Mouse (Mus musculus) heart, embryonic 16.5 days (tissue): ENCODE results near the gene Frzb. TPM values are rescaled to one million over a fixed set of nuclear protein-coding genes. Genes with fewer than 3 reads are reported as not detected.

ENCODE experiments used
- ATAC-seq: fragments of 200-750 bp; cut with Nextera tagmentation; replicated peaks from 2 replicates; pipeline ENCODE4 v1.8.0; 2017; ENCODE audit warnings: moderate number of reproducible peaks; ENCODE audit not compliant: insufficient read depth, low FRiP score; ENCODE audit errors: extremely low read depth
- H3K27ac ChIP-seq: fragments of 300-500 bp; sonication (generic); 2 replicates; pipeline ENCODE4 v1.5.1; 2014; ENCODE audit warnings: mild to moderate bottlenecking, low read length, control low read depth, moderate library complexity
- H3K27me3 ChIP-seq: fragments of 300-500 bp; sonication (generic); 2 replicates; pipeline ENCODE4 v1.6.1; 2014; ENCODE audit warnings: low read length, mixed read lengths; ENCODE audit not compliant: control insufficient read depth, insufficient read depth
- H3K36me3 ChIP-seq: fragments of 300-500 bp; sonication (generic); 2 replicates; pipeline ENCODE4 v1.6.1; 2014; ENCODE audit not compliant: control insufficient read depth, insufficient read depth
- H3K4me1 ChIP-seq: fragments of 300-500 bp; sonication (generic); 2 replicates; pipeline ENCODE4 v1.6.1; 2014; ENCODE audit warnings: low read length, mixed read lengths; ENCODE audit not compliant: control insufficient read depth, insufficient read depth
- H3K4me2 ChIP-seq: fragments of 300-500 bp; sonication (generic); 2 replicates; pipeline ENCODE4 v1.6.1; 2014; ENCODE audit warnings: low read depth, mild to moderate bottlenecking, control low read depth, low read length
- H3K4me3 ChIP-seq: fragments of 300-500 bp; sonication (generic); 2 replicates; pipeline ENCODE4 v1.5.1; 2014; ENCODE audit warnings: mild to moderate bottlenecking, control low read depth, low read length
- H3K9ac ChIP-seq: fragments of 300-500 bp; sonication (generic); 2 replicates; pipeline ENCODE4 v1.6.1; 2014; ENCODE audit warnings: low read length, control low read depth
- H3K9me3 ChIP-seq: fragments of 300-500 bp; sonication (generic); replicated peaks from 2 replicates; pipeline ENCODE4 v1.6.1; 2016; ENCODE audit warnings: low read length; ENCODE audit not compliant: control insufficient read depth
- WGBS: fragments of 180-500 bp; shearing (Covaris S2); extraction: QIAGEN DNeasy Blood & Tissue Kit; methylation state at CpG from one replicate; pipeline ENCODE4 v1.1.7; 2014; 5-methylcytosine and 5-hydroxymethylcytosine counted together
- polyA plus RNA-seq: library from polyadenylated mRNA; unstranded; fragments of >200 nt; fragmentation: Nextera tagmentation; extraction: Ambion mirVana; gene quantifications from 2 replicates; pipeline ENCODE4 v1.2.1, GENCODE M21; 2015

Frzb gene
- polyA plus RNA-seq, 1 experiment from 2014 or later: 6.5 TPM

GRCm38 (mm10) chr2:80379848-80380247, 67.6 kb downstream of the Frzb start:
- ATAC-seq: no peak
- H3K4me1 ChIP-seq: no peaks in the 10 kb centered on the region

GRCm38 (mm10) chr2:80374892-80375291, 72.5 kb downstream of the Frzb start:
- H3K27me3 ChIP-seq: no peaks in the 10 kb centered on the region
- H3K9ac ChIP-seq: no peak overlapping the region
- ATAC-seq: no peak
- H3K9me3 ChIP-seq: peaks cover 3% of the 10 kb centered on the region; the same call in 1 of the 2 replicates
- H3K27ac ChIP-seq: no peak overlapping the region
- H3K4me3 ChIP-seq: no peak overlapping the region
- H3K4me1 ChIP-seq: no peaks in the 10 kb centered on the region
- H3K4me2 ChIP-seq: no peak overlapping the region
- no peaks in the 10 kb centered on the region for H3K36me3 ChIP-seq

More at GRCm38 (mm10) chr2:80379848-80380247, 67.6 kb downstream of the Frzb start:
- Histone ChIP-seq H3K36me3 (no peaks in the 10 kb centered on the region), H3K27me3 (no peaks in the 10 kb centered on the region), H3K9ac (no peak overlapping the region), H3K27ac (no peak overlapping the region), H3K4me3 (no peak overlapping the region), H3K9me3 (peaks cover 3% of the 10 kb centered on the region; the same call in 1 of the 2 replicates), H3K4me2 (no peak overlapping the region)
- WGBS: 82% methylated on average over 5 of the region's 5 CpGs

GRCm38 (mm10) chr2:80371458-80371857, 76.0 kb downstream of the Frzb start:
- H3K36me3 ChIP-seq: no peaks in the 10 kb centered on the region
- no peaks in the 10 kb centered on the region for H3K4me1 ChIP-seq
- 81% methylated on average over 8 of the region's 8 CpGs for WGBS
- no peak overlapping the region for H3K4me2 ChIP-seq
- no peaks in the 10 kb centered on the region for H3K27me3 ChIP-seq
- H3K9ac ChIP-seq: no peak overlapping the region
- H3K4me3 ChIP-seq: no peak overlapping the region
- ATAC-seq: no peak
- no peaks in the 10 kb centered on the region for H3K9me3 ChIP-seq
- no peak overlapping the region for H3K27ac ChIP-seq

Other genes with a start within 250 kb of the Frzb start
- gene Prdx6b, start 155.2 kb downstream of the Frzb start, polyA plus RNA-seq: 0.11 TPM in 1 of 2 replicates, not detected in the other
- gene Dnajc10, start 132.2 kb downstream of the Frzb start, polyA plus RNA-seq: 48.5 and 49.1 TPM in 2 replicates
- gene Nckap1, start 133.8 kb upstream of the Frzb start, polyA plus RNA-seq: 40.2 and 52.6 TPM in 2 replicates
- 9.3 and 10.3 TPM in 2 replicates for gene Dusp19, start 169.4 kb upstream of the Frzb start, polyA plus RNA-seq
- gene Nup35, start 169.6 kb upstream of the Frzb start, polyA plus RNA-seq: 22.6 and 24.1 TPM in 2 replicates